Mouse (Mus musculus) liver, adult 2 months (tissue): ENCODE measurements around the gene Hs3st5.

Experiments
- CTCF ChIP-seq: fragments of 200-500 bp; IDR thresholded peaks from 2 replicates; pipeline ENCODE4 v1.5.1; 2011; ENCODE audit warnings: low read depth, low read length, control low read depth
- POLR2A ChIP-seq: fragments of 200-500 bp; IDR thresholded peaks from 2 replicates; pipeline ENCODE4 v1.6.1; 2011; ENCODE audit warnings: low read length, control low read depth; ENCODE audit not compliant: insufficient read depth; ENCODE audit errors: extremely low read depth

GRCm38 (mm10) chr10:36805788-36806187 lies 299.2 kb downstream of the Hs3st5 start:
- no peak for TF ChIP-seq CTCF
- no peak for TF ChIP-seq POLR2A
